Mouse (Mus musculus) left cerebral cortex, adult 9 months (tissue): ENCODE data around the gene Wdpcp.

Experiments used
- DNase-seq, 2 experiments: peaks; one replicate each; pipeline ENCODE4 v3.0.0; 2022; ENCODE audit warnings: low spot score in 2 of 2

Gene Wdpcp

DNA sequence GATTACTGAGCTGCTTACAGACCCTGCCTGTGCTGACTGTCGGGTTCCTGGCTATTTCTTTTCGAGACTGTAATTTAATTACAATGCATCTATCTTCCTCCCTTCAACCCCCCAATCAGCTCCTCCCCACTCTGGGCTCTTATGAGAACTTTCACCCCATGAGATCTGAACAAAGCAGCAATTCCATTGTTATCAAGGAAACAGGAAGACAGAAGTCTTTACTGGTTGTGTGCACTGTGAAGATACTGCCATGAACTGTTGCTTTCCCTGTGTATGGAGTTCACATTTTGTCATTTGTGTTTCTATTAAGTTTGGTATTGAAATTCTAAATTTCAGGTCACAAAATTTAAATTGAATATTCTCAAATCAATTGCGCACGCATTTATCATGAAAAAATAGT, 177.5 kb downstream of the Wdpcp start:
- DNase-seq = no peak

DNA sequence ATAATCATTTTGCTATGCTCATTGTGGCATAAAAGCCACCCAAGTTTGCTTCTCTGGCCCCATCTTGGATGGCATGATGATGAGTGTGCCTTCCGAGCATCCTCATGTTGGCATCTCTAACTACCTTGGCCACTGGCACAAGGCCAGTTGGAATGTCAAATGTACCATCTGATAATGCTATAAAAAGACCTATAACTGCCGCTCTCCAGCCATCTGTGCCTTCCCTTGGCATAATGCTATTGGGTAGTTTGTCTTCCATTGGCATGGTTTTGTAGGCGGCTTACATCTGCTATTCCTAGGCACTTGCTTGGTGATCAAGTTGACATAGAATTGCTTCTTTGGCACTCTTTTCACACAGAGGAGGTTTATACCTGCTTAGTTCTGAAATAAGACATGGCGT, 191.2 kb downstream of the Wdpcp start:
- peak; percentile 2 to 20 for DNase-seq

DNA sequence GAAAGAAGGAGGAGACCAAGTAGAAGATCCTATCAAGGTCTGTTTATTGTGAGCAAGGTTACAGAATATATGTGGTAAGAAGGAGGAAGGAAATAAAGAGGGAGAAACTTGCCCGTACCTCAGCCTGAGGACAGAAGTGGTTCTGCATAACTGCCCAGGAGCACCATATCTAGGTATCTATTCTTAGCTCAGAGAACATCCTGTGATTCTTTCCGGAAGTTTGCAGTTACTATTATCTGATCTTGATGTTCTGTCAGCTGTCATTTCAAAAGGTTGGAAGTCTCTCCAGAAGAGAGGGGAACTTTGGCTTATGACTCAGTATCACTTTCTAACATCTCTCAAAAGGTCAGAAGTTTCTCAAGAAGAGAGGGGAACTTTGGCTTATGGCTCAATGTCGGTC, 216.8 kb downstream of the Wdpcp start:
- DNase-seq = no peak

DNA sequence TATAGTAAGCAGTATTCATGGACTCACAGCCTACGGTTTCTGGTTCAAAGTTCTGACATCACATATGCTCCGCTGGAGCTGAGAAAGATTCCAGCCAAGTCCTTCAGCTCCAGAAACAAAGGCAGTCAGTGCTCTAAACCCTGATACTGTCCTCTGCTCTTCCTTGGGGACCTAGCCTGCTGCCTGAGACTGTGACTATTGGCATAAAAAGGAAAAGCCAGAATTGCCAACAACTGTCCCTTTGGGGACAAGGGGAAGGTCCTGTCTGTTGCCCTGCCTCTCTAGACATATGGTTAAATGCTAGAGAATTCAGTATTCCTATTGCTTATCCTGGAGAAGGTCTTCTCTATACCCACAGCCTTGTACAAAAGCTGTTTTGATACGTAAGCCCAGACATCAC, 252.9 kb downstream of the Wdpcp start:
- no peak for DNase-seq

DNA sequence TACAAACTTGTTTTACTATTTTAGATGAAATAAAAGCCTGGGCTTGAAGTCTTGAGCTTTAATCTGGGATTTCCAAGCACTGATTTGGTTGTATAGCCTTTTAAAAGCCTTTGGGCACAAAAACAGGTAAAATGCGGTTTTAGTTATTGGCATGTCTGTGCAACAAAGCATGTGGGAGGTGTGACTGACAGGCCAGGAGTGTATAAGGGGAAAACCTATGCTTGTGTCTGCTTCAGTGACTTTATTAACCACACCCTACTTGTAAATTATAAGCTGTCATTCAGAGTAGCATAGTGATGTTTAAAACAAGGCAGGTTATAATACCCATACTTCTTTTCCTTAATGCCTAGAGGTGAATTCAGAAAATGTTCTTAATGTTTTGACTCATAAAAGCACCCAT, 254.5 kb downstream of the Wdpcp start:
- DNase-seq = no peak

DNA sequence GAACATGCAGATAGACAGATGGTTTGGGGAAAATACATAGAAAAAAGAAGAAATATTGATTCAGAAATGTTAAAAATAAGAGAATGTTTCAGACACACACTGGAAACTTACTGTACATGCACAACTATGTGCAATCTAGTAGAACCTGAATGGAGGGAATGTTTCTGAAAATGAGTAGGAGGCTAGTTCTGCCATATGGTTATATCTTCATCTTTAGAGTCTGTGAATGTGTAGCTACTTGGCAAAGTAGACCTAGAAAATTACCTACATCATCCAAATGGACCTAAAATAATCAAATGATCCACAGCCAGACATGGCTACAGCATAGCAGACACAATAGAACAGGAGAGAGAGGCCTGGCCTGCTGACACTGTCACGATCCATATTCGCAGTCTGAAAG, 275.0 kb downstream of the Wdpcp start:
- DNase-seq = no peak

DNA sequence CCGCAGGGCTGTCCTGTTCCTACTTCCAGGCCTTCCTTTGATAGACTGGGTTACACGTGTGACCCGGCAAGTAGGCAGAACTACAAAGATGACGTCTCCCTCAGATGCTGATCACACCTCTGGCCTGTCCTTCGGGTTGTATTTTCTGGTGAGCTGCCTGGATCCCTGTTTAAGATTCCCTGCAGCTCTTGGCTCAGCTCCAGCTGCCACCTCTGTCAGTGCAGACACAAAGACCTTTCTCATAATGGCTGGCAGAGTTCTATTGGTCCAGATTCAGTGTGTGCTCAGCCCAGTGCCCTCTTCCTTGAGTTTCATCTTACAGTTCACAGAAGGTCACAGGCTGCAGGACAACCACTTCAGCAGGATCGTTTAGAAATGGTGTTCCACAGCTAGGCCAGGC, 292.0 kb downstream of the Wdpcp start:
- no peak for DNase-seq

DNA sequence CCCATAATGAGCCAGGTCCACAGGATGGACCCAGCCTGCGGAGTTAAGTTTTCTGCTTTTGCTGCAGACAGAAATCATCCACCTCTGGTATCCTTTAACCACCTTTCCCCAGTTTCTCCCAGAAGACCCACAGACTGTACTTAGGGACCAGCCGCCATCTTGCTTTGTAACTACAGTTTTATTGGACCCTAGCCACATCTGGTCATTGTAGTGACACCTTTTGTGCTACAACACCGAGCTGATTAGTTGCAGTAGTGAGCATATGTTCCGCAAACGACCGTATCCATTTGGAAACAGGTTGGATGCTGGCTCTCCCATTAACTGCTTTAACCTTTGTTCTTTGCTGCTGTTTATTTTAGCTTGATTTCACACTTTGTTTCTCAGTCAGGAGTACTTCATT, 292.5 kb downstream of the Wdpcp start:
- DNase-seq = no peak

DNA sequence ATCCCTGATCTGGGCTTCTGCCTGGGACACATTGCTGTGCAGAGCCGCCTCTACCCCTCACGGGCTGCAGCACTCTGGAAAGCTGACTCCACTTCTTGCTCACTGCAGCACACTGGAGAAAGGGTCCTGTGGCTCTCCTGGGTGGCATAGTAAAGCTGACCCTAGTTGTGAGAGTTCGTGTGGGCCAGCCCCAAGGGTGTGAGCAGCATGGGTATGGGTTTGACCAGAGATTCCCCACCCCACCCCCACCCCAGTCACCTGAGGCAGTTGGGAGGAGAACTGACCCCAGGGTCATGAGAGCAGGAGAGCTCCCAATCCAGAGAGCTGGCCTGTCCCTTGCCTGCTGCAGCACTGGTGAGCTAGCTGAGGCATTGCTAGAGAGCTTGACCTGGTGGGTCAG, 296.6 kb downstream of the Wdpcp start:
- no peak for DNase-seq

DNA sequence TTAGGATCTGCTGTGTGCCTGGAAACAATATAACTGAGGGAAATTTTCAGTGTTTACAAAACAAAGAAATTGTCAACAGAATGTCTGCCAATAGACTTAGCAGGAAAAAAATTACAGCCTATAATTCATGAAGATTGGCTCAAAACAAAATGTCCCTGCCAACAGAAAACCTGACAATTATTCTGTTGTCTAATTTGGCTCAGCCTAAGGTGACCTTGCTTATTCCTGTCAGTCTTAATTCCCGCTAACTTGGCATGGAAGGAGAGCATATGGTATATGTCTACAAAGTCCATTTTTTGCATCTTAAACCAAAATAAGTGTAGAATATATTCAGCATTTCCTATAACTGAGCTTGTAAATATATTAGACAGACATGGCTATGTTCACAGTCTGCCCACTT, 298.8 kb downstream of the Wdpcp start:
- no peak for DNase-seq

DNA sequence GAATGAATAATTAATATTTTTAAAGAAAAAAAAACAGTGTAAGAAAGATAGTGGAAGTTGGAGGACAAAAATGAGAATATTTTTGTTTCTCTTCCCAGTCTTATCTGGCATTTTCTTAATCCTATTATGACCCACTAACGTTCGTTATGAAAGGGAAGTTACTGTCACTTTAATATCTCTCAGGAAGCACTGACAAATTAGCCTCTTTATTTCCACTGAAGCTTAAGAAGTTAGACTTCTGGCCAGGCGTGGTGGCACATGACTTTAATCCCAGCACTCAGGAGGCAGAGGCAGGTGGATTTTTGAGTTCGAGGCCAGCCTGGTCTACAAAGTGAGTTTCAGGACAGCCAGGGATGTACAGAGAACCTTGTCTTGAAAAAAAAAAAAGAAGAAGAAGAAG, 299.7 kb downstream of the Wdpcp start:
- DNase-seq = no peak

DNA sequence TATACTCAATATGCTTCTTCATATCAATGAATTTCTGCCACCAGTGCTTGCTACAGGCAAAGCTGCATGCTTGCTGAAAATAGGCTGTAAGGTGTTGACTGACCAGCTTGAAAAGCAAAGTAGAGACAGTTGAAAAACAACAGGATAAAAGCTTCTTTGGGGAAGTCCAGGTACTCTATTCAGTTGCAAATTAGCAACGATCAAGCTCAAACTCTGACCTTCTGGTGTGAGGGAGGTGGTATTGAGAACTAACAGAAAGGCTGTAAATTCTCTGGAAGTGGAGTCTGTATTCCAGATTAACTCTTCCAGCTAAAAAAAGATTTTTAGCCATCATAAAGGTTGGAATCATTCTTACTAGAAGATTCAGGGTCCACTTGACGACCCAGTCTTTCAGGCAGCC, 303.0 kb downstream of the Wdpcp start:
- no peak for DNase-seq

DNA sequence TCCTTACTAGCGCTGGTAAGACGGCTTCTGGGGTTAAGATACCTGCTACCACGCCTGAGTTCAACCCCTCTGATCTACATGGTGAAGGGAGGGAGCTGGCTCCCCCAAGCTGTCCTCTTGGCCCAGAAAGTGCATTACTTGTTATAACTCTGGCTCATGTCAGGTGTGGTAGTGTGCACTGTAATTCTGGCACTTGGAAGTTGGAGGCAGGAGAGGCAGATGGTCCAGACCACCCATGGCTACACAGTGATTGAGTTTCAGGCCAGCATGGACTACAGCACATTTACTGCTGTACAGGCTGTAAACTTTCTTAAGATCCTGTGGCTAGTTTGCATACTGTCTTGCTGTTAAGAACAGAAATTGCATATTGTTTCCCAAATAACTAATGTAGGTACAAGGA, 322.7 kb downstream of the Wdpcp start:
- DNase-seq = no peak

DNA sequence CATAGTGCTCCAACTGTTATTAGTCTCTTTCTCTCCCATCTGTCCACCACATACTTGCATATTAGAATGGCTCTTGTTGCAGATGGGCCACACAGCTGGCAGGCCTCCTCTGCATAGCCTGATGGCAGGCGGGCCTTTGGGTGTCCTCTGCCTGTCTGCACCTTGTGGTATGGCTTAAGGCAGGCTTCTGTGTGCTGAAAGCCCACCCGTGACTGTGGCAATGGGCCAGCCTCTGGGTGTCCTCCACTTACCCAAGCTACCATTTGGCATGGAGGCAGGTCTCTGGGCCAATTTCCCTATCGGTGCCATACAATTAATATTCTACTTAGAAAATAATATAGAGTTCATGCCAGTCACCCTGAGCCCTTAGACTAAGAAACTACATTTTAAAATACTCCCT, 350.5 kb downstream of the Wdpcp start:
- no peak for DNase-seq
